Mouse (Mus musculus): ENCODE data around the gene Klrb1c. TPM values are rescaled to one million over a fixed set of nuclear protein-coding genes. Genes with fewer than 3 reads are reported as not detected.
A peak's percentile ranks its signal among the peaks of the same experiment; 100 is the strongest.
"Not testable (repeated sequence)": the region's sequence is repeated elsewhere in the genome, so short reads cannot be mapped to it uniquely, and the experiment has no call there.

Gene Klrb1c
- polyA plus RNA-seq, 1 experiment from 2014 or later = not detected

GRCm38 (mm10) chr6:128797185-128797905 lies 8.3 kb upstream of the Klrb1c start:
- H3K4me1 ChIP-seq (replicated peaks) = peaks cover 10% of the 10 kb centered on the region
- no peaks in the 10 kb centered on the region for H3K9me3 ChIP-seq
- H3K27me3 ChIP-seq = no peaks in the 10 kb centered on the region
- no peaks in the 10 kb centered on the region for H3K36me3 ChIP-seq
- ATAC-seq (ENCODE audit: insufficient number of reproducible peaks, insufficient read depth, low FRiP score, low TSS enrichment, low read depth) = no peak
- H3K9ac ChIP-seq (replicated peaks) = no peak overlapping the region
- no peak overlapping the region for H3K27ac ChIP-seq
- peak overlapping the region; percentile 63 for H3K4me2 ChIP-seq
- 76% methylated on average over 12 of the region's 12 CpGs for WGBS
- peak overlapping the region; percentile 59 for H3K4me3 ChIP-seq (replicated peaks)

- WGBS = 65% methylated on average over 8 of the region's 8 CpGs
- peaks cover 10% of the 10 kb centered on the region for H3K4me1 ChIP-seq (replicated peaks)
- H3K9me3 ChIP-seq = no peaks in the 10 kb centered on the region
- ATAC-seq (ENCODE audit: insufficient number of reproducible peaks, insufficient read depth, low FRiP score, low TSS enrichment, low read depth) = no peak
- H3K27ac ChIP-seq = no peak overlapping the region
- H3K4me2 ChIP-seq = no peak overlapping the region
- H3K9ac ChIP-seq (replicated peaks) = no peak overlapping the region
- no peaks in the 10 kb centered on the region for H3K36me3 ChIP-seq
- no peaks in the 10 kb centered on the region for H3K27me3 ChIP-seq
- H3K4me3 ChIP-seq (replicated peaks) = no peak overlapping the region
These were observed 7.4 kb upstream of the Klrb1c start for GRCm38 (mm10) chr6:128796321-128796955.

GRCm38 (mm10) chr6:128793734-128794133 lies 4.7 kb upstream of the Klrb1c start:
- Histone ChIP-seq H3K4me3 (replicated peaks) (no peak overlapping the region), H3K9me3 (no peaks in the 10 kb centered on the region), H3K9ac (replicated peaks) (no peak overlapping the region), H3K4me2 (no peak overlapping the region), H3K27ac (no peak overlapping the region), H3K36me3 (no peaks in the 10 kb centered on the region), H3K4me1 (replicated peaks) (peaks cover 10% of the 10 kb centered on the region), H3K27me3 (no peaks in the 10 kb centered on the region)
- 42% methylated on average over 6 of the region's 6 CpGs for WGBS
- no peak for ATAC-seq (ENCODE audit: insufficient number of reproducible peaks, insufficient read depth, low FRiP score, low TSS enrichment, low read depth)

GRCm38 (mm10) chr6:128790491-128790994 lies 1.5 kb upstream of the Klrb1c start:
- not testable (repeated sequence) for H3K4me2 ChIP-seq; H3K9me3 ChIP-seq; H3K27me3 ChIP-seq; H3K4me1 ChIP-seq (replicated peaks); H3K9ac ChIP-seq (replicated peaks); H3K4me3 ChIP-seq (replicated peaks); ATAC-seq (ENCODE audit: insufficient number of reproducible peaks, insufficient read depth, low FRiP score, low TSS enrichment, low read depth); H3K36me3 ChIP-seq; H3K27ac ChIP-seq
- 72% methylated on average over 4 of the region's 4 CpGs for WGBS

GRCm38 (mm10) chr6:128788517-128788916 lies 498 bp downstream of the Klrb1c start:
- ATAC-seq (ENCODE audit: insufficient number of reproducible peaks, insufficient read depth, low FRiP score, low TSS enrichment, low read depth) = no peak
- 89% methylated on average over 1 of the region's 1 CpGs for WGBS
- no peaks in the 10 kb centered on the region for H3K4me1 ChIP-seq (replicated peaks)
- no peaks in the 10 kb centered on the region for H3K36me3 ChIP-seq
- H3K4me3 ChIP-seq (replicated peaks) = no peak overlapping the region
- no peak overlapping the region for H3K9ac ChIP-seq (replicated peaks)
- no peak overlapping the region for H3K4me2 ChIP-seq
- no peak overlapping the region for H3K27ac ChIP-seq
- no peaks in the 10 kb centered on the region for H3K9me3 ChIP-seq
- H3K27me3 ChIP-seq = no peaks in the 10 kb centered on the region

- 94% methylated on average over 1 of the region's 1 CpGs for WGBS
- H3K27me3 ChIP-seq, H3K4me2 ChIP-seq: not testable (repeated sequence)
These were observed 2.6 kb downstream of the Klrb1c start for GRCm38 (mm10) chr6:128786396-128786795.

GRCm38 (mm10) chr6:128769481-128770253 lies 19.3 kb downstream of the Klrb1c start:
- peak overlapping the region; percentile 45; the same call in 1 of the 2 replicates for H3K27ac ChIP-seq
- no peaks in the 10 kb centered on the region for H3K36me3 ChIP-seq
- no peak for ATAC-seq (ENCODE audit: insufficient number of reproducible peaks, insufficient read depth, low FRiP score, low TSS enrichment, low read depth)
- 0 out of 2 replicates have a peak overlapping the region, but pooled peaks have one; percentile 27 for H3K9ac ChIP-seq (replicated peaks)
- WGBS = 80% methylated on average over 10 of the region's 10 CpGs
- H3K4me1 ChIP-seq (replicated peaks) = peaks cover 10% of the 10 kb centered on the region
- no peaks in the 10 kb centered on the region for H3K27me3 ChIP-seq
- no peak overlapping the region for H3K4me3 ChIP-seq (replicated peaks)
- H3K4me2 ChIP-seq = peak overlapping the region; percentile 17; the same call in 1 of the 2 replicates
- H3K9me3 ChIP-seq = no peaks in the 10 kb centered on the region

More at GRCm38 (mm10) chr6:128786396-128786795, 2.6 kb downstream of the Klrb1c start:
- H3K9ac ChIP-seq (replicated peaks); ATAC-seq (ENCODE audit: insufficient number of reproducible peaks, insufficient read depth, low FRiP score, low TSS enrichment, low read depth); H3K27ac ChIP-seq; H3K36me3 ChIP-seq; H3K4me1 ChIP-seq (replicated peaks); H3K4me3 ChIP-seq (replicated peaks); H3K9me3 ChIP-seq: not testable (repeated sequence)

GRCm38 (mm10) chr6:128768047-128768446 lies 21.0 kb downstream of the Klrb1c start:
- WGBS = 90% methylated on average over 4 of the region's 4 CpGs
- no peaks in the 10 kb centered on the region for H3K27me3 ChIP-seq
- H3K27ac ChIP-seq = no peak overlapping the region
- no peaks in the 10 kb centered on the region for H3K36me3 ChIP-seq
- H3K4me3 ChIP-seq (replicated peaks) = no peak overlapping the region
- no peak overlapping the region for H3K9ac ChIP-seq (replicated peaks)
- H3K9me3 ChIP-seq = no peaks in the 10 kb centered on the region
- no peak for ATAC-seq (ENCODE audit: insufficient number of reproducible peaks, insufficient read depth, low FRiP score, low TSS enrichment, low read depth)
- H3K4me1 ChIP-seq (replicated peaks) = peaks cover 10% of the 10 kb centered on the region
- H3K4me2 ChIP-seq = no peak overlapping the region

GRCm38 (mm10) chr6:128766486-128767254 lies 22.3 kb downstream of the Klrb1c start:
- not testable (repeated sequence) for H3K27me3 ChIP-seq; H3K4me3 ChIP-seq (replicated peaks); ATAC-seq (ENCODE audit: insufficient number of reproducible peaks, insufficient read depth, low FRiP score, low TSS enrichment, low read depth); H3K36me3 ChIP-seq; H3K9ac ChIP-seq (replicated peaks); H3K27ac ChIP-seq; H3K9me3 ChIP-seq; H3K4me2 ChIP-seq
- 72% methylated on average over 6 of the region's 6 CpGs for WGBS
- H3K4me1 ChIP-seq (replicated peaks) = peaks cover 10% of the 10 kb centered on the region

- Histone ChIP-seq H3K27ac (no peak overlapping the region), H3K9me3 (no peaks in the 10 kb centered on the region), H3K27me3 (no peaks in the 10 kb centered on the region), H3K4me1 (replicated peaks) (peaks cover 9% of the 10 kb centered on the region), H3K4me3 (replicated peaks) (no peak overlapping the region), H3K4me2 (no peak overlapping the region), H3K9ac (replicated peaks) (no peak overlapping the region), H3K36me3 (no peaks in the 10 kb centered on the region)
- ATAC-seq (ENCODE audit: insufficient number of reproducible peaks, insufficient read depth, low FRiP score, low TSS enrichment, low read depth) = no peak
- WGBS = 90% methylated on average over 1 of the region's 1 CpGs
These were observed 23.8 kb downstream of the Klrb1c start for GRCm38 (mm10) chr6:128765211-128765610.
